Mouse (Mus musculus) frontal cortex, adult 2 months (tissue): Measurements from ENCODE around the gene Elac2. TPM values are rescaled to one million over a fixed set of nuclear protein-coding genes. Genes with fewer than 3 reads are reported as not detected.
A peak's percentile ranks its signal among the peaks of the same experiment; 100 is the strongest.

Experiments
- DNase-seq, 2 experiments: peaks; one replicate each; pipeline ENCODE4 v3.0.0; 2022; ENCODE audit warnings: low spot score in 1 of 2; ENCODE audit errors: extremely low spot score in 1 of 2
- polyA plus RNA-seq: library from polyadenylated mRNA; depleted of rRNA; stranded (reverse); fragments of >200 nt; gene quantifications from 2 replicates; pipeline ENCODE4 v1.2.3, GENCODE M21; 2012; rRNA removed

Gene Elac2
- polyA plus RNA-seq: 31.2 and 31.9 TPM in 2 replicates

GRCm38 (mm10) chr11:64978720-64979488 lies at the start of gene Elac2:
TSS of gene Elac2 (plus strand) at chr11:64979038.
- DNase-seq: peak; percentile 96 to 99

- no peak for DNase-seq
Observed at GRCm38 (mm10) chr11:64929130-64929529, 49.7 kb upstream of the Elac2 start.

GRCm38 (mm10) chr11:64931060-64931770 lies 47.6 kb upstream of the Elac2 start:
- DNase-seq: no peak

GRCm38 (mm10) chr11:64937226-64937625 lies 41.6 kb upstream of the Elac2 start:
- no peak for DNase-seq

GRCm38 (mm10) chr11:64941193-64941592 lies 37.6 kb upstream of the Elac2 start:
- DNase-seq: no peak

GRCm38 (mm10) chr11:64949782-64950181 lies 29.1 kb upstream of the Elac2 start:
- DNase-seq: no peak

GRCm38 (mm10) chr11:64956962-64957729 lies 21.7 kb upstream of the Elac2 start:
- DNase-seq: no peak

GRCm38 (mm10) chr11:64962629-64963028 lies 16.2 kb upstream of the Elac2 start:
- no peak for DNase-seq

GRCm38 (mm10) chr11:64968507-64968906 lies 10.3 kb upstream of the Elac2 start:
- peak; percentile 50 to 88 for DNase-seq

- DNase-seq: no peak
Observed at GRCm38 (mm10) chr11:64968939-64969342, 9.9 kb upstream of the Elac2 start.

- DNase-seq: no peak
Observed at GRCm38 (mm10) chr11:64971471-64971988, 7.3 kb upstream of the Elac2 start.

GRCm38 (mm10) chr11:64972418-64972817 lies 6.4 kb upstream of the Elac2 start:
- no peak for DNase-seq

GRCm38 (mm10) chr11:64979489-64979845 lies 629 bp downstream of the Elac2 start:
- no peak for DNase-seq

GRCm38 (mm10) chr11:64988556-64988955 lies 9.7 kb downstream of the Elac2 start:
- no peak for DNase-seq

GRCm38 (mm10) chr11:64998439-64998838 lies 19.6 kb downstream of the Elac2 start:
- DNase-seq: no peak

- peak in 1 of 2 experiments; percentile 65 for DNase-seq
Observed at GRCm38 (mm10) chr11:64999685-65000084, 20.8 kb downstream of the Elac2 start.

- DNase-seq: no peak
Observed at GRCm38 (mm10) chr11:65001729-65002128, 22.9 kb downstream of the Elac2 start.

- no peak for DNase-seq
Observed at GRCm38 (mm10) chr11:65003611-65004010, 24.8 kb downstream of the Elac2 start.

- no peak for DNase-seq
Observed at GRCm38 (mm10) chr11:65004836-65005235, 26.0 kb downstream of the Elac2 start.

GRCm38 (mm10) chr11:65006047-65006446 lies 27.2 kb downstream of the Elac2 start:
- DNase-seq: no peak

GRCm38 (mm10) chr11:65013906-65014305 lies 35.1 kb downstream of the Elac2 start:
- DNase-seq: no peak
